Mouse (Mus musculus) cerebellum, adult 8-10 months (tissue): ENCODE measurements at regions not wholly inside any gene's neighbourhood (a gene's known extent, or its start where the extent isn't known, plus 50 kb on each side); places are given as distances from the start of the nearest gene placed in this dataset.

Source experiments
- DNase-seq: peaks from one replicate; pipeline ENCODE4 v3.0.0; 2022

DNA sequence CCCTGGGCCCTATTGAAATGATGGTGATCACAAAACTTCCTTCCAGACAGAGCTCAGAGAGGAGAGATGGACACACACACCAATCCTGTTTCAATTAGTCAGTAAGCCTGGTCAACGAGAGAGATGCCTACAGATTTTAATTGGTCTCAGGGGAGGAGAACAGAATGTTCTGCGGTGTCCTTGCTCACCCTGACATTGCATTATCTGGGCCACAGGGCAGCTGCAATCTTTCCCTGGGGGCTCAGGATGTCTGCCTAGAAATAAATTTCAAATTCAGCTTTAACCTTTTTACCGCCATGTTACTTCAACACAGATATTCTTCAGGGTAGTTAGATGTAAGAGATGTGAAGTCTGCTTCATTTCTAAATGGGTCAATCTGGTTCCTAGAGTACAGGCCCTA is 115.0 kb upstream of the Dusp10 start:
- DNase-seq: no peak

DNA sequence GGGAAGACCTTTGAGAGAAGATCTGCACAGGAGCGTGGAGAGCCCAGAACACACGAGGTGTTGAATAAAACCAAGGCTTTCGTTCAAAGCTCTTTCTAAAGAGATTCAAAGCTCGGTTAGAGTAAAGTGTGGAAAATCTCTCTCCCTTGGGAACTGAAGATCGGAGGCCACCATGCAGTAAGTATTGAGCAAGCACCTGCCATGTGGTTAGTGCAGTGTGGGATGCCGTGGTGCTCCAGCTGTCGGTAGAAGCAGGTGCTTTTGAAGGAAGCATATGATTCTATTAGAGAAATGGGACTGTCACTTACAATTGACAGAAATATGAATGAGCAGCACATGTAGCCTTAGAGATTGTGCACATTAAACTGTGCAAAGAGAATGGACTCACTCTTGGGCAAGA is 108.5 kb upstream of the Dusp10 start:
- no peak for DNase-seq

DNA sequence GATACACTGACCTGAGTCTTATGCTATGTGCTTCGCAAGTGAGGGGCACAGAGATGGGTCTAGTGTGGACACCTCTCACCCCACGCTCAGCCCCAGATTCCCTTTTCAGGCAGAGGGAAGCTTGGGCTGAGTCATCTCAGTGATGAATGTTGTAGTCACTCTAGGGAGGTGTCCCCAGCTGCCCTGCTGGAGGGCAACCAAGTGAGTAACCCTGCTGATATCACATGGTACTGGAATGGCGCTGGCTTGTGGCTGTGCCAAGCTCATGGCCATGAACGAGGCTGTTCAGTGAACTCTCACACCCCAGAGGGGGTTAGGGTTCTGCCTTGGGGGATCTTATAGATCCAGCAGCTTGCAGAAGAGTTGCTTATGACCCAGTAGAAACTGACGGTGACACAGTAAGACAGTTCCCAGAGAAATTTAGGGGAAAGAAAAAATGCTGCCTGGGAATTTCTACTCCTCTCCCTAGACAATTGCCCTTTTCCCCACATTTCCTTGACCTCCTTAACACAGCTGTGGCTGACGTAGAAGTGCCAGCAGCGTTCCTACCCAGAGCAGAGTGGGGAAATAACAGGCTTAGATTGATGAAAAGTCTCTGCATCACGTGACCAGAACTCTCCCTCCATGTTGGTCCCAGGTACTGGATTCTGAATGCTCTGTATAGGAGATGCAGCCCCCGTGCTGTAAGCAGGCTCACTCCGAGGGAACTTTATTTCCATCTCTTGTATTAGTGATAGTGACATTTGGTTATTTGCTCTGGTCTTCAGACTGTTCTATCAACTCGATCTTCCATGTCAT is 107.6 kb upstream of the Dusp10 start:
- no peak for DNase-seq

DNA sequence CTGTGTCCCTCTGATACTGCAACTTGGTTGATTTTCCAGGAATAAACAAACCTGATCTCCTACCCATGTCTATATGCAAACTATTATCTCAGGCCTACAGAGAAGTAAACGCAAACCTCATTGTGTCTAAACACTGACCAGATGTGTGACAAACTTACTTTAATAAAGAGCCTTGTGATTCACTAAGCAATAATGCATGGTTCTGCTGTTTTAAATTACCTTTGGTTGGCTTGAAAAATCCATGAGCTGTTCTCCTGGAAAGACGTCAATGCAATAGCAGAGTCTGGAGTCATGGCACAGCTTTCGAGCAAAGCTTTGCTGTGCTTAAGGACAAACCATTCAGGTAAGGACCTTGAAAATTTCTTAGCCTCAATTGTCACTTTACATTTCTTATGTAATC is 95.4 kb upstream of the Dusp10 start:
- no peak for DNase-seq

DNA sequence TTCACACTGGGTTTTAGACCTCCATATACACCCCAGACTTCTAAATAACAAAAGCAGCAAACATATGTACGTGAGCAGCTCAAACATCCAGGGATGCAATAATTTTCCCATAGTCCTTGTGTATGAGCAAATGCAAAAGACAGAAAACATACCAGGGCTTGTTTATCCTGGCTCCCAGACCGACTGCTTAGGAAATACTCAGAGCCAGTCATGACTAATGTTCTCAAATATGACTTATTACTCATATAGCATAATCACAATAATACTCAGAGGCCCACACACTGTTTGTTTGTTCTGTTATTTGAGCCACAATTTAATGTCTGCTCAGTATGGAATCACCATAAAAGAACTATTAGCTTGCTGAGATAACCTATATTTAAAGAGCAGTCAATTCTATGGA is 91.8 kb upstream of the Dusp10 start:
- no peak for DNase-seq

DNA sequence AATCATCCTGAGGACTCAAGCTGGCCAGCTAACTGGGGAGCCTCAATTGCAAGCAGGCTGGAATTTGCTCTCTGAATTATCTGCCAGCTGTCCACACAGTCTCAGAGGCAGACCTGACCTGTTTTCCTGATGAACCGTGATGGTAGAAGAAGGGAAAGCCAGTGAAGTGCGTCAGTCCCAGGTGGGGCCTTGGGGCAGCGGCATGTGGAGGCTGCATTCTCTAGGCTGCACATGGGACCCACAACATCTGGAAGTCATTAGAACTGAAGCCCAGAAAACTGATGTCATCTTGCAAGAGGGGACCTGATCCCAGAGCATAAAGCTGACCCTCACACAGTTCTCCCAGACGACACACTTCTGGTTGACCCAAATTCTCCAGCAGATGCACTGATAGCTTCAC is 84.6 kb upstream of the Dusp10 start:
- peak; percentile 3 for DNase-seq

DNA sequence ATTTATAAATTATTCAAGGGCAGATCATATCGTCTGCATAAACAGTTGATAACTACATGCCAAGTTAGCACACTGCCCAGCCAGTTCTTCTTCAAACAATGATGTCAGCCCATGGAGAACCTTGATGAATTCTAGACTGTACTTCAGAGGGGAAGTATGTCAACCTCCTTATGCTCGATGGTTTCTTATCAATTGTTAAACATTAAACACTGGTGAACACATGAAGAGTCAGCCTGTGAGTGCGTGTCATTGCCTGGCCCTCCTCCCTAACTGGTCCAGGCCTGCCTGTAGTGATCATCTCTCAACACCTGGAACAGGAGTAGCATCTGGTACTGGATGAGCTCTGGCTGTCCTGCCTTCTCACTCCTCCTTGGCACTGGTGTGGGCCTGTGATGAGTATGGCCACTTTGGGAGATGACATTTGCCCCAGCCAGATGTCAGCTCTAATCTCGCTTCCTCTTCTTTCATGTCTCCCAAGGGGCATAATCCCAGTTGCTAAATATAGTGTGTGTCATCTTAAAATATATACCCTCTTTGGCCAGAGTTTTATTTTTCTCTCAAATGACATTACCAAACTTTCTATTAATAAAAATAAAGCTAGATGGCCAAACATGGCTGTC is 82.6 kb upstream of the Dusp10 start:
- DNase-seq: no peak

DNA sequence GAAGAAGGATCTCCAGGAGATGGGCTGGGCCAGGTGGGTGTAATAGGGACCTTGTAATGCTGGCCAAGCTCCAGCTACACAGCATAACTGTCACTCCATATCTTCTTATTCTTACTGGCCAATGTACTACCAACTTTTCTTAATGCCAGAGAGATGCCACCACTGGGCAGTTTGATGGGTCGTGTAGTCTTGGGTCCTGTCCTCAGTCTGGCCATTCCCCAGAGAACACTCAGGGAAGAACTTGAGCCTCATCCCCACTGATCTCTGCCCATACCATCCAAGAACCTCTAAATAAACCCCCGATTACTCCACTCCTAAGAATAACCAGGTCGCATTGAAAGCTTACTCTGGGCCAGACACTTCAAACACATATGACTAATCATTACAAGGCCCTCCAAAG is 82.0 kb upstream of the Dusp10 start:
- no peak for DNase-seq

DNA sequence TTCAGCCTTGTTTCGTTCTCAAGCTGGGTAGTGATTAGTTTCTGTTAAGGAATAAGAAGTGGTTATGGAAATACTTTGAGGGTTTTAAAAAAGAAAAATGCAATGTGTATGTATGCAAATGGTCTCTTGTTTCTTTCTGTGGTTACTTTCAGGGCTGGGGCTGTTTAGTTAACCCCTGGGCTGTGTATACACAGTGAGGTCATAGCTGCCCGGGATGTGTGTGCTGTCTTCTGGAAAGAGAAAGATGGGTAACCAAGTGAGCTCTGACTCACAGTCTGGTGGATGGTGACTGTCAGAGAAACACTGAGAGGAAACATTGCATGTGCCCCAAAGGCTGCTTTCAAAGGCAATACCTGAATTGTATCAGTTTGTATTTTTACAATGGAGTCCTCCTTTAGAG is 79.3 kb upstream of the Dusp10 start:
- no peak for DNase-seq

DNA sequence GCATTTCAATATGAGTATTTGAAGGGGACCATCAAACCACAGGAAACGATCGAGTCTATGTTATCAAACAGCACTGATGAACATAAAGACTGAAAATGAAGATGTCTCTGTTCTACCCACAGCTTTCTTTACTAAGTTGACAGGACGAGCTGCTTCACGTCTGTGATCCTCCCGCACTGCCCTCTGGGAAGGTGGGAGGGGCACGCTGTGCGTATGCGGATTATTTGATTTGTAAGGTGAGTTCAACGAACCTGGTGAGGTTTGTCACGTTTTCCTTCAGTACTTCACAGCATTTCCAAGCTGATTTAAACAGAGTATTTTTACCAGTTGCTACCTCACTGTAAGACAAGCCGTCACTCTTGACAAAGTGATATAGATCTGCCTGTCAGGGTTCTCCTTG is 75.9 kb upstream of the Dusp10 start:
- no peak for DNase-seq

DNA sequence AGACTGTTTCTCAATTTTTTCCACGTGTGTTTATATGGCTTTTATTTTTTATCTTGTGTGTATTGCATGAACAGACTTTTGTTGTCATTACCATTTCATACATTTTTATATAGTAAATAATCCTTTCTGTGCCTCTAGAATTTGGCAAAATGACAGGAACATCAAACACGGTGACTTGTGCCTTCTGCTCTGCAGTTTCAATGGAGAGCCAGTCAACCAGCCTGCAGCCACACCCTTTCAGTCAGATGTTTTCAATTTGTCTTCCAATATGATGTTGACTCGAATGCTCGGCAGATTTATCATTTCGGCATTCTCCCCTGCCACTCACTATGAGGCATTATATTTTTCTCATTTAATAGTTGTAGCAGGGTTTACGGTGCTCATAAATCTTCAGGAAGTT is 74.7 kb upstream of the Dusp10 start:
- no peak for DNase-seq

DNA sequence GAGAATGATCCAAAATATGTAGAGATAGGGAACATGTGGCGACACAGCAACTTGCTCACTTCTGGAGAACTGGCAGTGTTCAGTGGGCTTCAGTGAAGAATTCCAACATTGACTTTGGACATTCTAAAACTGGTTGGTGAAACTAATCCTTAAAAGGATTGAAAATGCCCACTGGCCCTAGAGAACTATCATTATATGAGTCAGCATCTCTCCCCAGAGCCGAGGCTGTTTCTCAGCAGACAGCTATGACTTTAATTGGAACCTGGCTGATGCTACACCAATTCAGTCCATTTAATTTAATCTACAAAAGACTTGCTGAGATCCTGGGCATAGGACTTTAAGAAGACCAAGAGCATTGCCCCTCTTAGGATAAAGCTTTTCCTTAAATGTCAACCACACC is 72.4 kb upstream of the Dusp10 start:
- DNase-seq: no peak

DNA sequence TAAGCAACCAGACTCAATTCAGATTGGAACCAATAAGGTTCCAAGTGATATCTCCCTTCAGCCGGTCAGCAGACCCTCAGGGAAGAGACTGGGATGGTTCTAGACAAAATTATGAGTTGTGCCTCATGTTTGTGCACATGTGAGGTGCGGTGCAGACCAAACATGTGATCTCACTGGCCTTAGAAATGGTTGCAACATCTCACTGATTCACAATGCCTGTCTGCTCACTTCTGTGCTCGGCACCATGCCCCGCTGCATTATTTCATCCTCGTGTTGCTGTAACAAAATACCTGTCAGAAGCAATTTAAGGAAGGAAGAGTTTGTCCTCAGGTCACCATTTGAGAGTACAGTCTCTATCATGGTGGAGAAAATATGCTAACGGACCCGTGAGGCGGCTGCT is 66.9 kb upstream of the Dusp10 start:
- DNase-seq: no peak

DNA sequence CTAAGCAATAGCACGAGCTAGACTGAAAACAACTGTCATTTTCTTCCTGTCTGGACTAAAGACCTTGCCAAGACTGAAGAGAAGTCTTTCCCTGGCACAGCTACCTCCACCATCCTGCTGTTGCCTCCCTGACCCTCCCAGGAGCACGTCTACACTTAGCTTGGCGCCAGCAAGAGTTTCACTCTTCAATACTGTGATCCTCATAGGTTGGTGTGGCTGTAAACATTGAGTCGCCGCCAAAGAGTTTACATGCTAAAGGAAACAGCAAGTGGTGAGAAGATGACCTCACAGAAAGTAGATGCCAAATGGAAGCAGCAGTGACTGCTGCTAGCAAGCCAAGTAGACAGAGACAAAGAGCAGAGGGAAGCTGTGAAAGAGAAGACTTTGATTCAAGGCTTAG is 66.0 kb upstream of the Dusp10 start:
- no peak for DNase-seq

DNA sequence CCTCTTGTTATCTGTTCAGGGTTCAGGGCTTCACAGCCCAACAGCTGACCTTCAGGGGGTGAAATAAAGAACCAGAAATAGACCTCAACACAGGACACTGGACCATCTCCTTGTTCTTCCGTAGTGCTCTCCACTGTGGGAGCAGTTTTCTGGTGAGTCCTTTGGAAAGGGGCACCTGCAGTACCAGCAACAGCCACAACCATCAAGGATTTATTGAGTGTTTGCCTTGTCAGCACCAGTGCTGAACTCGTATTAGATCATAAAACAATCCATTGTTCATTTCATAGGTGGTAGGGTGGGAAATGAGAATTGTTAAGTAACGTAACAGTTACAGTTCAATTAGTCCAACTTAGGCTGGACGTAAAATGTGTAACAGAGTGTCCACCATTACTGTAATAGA is 63.9 kb upstream of the Dusp10 start:
- DNase-seq: no peak

DNA sequence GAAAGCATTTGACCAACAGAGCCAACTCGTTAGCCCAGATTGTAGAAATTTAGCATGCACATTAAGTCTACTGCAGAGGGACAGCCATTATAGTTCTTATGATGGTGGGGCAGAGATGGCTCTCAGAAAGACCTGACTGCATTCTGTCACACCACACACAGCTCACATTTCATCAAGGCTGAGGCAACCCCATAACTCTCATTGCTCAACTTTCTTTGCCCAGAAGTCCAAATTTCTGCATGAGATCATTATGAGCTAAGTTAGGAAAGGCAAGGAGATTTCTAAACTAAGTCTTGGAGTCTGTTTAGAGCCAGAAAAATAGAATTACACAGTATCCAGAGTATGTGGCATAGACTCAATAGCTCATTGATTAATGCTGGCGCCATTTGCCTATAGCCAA is 59.0 kb upstream of the Dusp10 start:
- no peak for DNase-seq

DNA sequence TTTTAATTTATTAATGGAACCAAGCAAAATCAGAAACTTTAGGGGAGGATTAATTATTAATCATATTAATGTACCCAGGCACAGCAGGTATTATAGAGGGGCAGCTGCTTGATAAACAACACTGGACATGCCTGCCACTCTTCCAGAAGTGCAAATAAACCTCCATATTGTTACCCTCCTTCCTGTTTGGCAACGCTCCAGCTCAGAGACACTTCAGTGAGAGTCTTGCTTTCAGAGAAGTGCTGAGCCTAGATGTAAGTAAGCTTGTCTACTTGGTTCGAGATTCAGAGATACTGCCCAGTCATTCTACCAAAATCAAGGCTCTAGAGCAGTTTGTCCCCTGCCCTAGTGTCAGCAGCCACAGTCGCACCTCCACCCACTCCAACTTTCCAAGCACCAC is 56.7 kb upstream of the Dusp10 start:
- no peak for DNase-seq

DNA sequence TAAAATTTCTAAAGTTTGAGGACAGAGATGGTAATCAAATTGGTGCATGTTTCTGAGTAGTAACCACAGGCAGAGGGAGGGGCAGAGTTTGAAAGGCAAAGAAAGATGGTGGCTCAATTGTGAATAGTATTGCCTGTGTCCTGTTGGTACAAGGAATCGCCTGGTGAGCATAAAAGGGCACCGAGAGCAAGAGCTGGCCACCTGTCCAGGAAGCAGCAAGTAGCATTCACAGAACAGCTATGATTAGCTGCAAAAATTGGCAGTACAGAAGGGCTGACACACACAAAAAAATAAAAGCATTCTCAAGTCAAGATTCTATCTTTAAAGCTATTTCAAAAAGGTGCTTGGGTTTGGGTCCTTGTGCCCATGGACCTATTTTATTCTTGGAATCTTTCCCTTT is 51.7 kb upstream of the Dusp10 start:
- DNase-seq: no peak

DNA sequence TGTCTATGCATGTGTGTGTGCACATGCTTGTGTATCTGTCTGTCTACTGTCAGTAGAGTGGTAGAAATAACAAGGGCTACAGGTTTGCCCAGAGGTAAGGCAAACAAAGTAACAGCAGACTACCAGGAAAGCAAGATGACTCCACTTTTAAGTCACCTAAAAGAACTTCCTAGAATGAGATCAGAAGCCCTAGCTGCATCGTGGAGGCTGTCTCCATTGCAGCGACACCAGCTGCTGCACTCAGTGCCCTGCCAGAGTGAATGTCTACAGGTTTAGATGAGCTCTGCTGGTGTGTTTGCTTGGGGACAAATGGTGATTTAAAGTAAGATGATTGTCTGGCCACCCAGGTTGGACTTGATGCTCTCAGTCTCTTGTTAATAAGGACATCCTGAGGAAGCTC is 50.6 kb upstream of the Dusp10 start:
- no peak for DNase-seq

DNA sequence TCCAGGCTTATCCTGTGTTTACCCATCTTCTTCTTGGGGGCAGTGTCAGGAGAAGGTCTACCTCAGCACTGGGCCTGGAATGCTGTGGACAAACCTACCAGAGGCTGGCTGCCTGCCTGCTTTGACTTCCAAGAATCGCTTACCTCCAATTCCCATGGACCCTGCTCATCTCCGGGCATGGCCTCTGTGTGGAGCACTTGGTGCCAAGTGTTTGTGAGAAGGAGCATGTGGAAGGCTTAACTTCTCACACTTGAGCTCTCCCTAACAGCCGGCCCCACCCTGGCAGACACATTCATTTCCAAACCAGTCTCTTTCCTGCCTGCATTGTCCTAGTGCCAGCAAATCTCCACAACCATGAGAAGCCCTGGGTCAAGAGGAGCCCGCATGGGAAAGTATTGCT is 49.8 kb upstream of the Dusp10 start:
- DNase-seq: no peak
